Mouse (Mus musculus) intestine, embryonic 14.5 days (tissue): ENCODE data around the gene Zfp652. TPM values are rescaled to one million over a fixed set of nuclear protein-coding genes. Genes with fewer than 3 reads are reported as not detected.
A peak's percentile ranks its signal among the peaks of the same experiment; 100 is the strongest.

Experiments used
- ATAC-seq: fragments of 200-750 bp; cut with Nextera tagmentation; replicated peaks from 2 replicates; pipeline ENCODE4 v1.8.0; 2017; ENCODE audit warnings: low read depth, moderate number of reproducible peaks, moderate TSS enrichment, moderate library complexity; ENCODE audit not compliant: low FRiP score, low TSS enrichment
- DNase-seq: peaks from one replicate; pipeline ENCODE4 v3.0.0-alpha.2; 2018; ENCODE audit warnings: low spot score
- H3K27ac ChIP-seq: fragments of 300-500 bp; sonication (generic); 2 replicates; pipeline ENCODE4 v1.5.1; 2014; ENCODE audit warnings: low read depth, mild to moderate bottlenecking, control low read depth
- H3K27me3 ChIP-seq: fragments of 300-500 bp; sonication (generic); replicated peaks from 2 replicates; pipeline ENCODE4 v1.6.1; 2014; ENCODE audit warnings: low read length, control low read depth; ENCODE audit not compliant: control insufficient read depth, insufficient read depth
- H3K36me3 ChIP-seq: fragments of 300-500 bp; sonication (generic); 2 replicates; pipeline ENCODE4 v1.6.1; 2014; ENCODE audit warnings: low read length, control low read depth; ENCODE audit not compliant: control insufficient read depth, insufficient read depth
- H3K4me1 ChIP-seq: fragments of 300-500 bp; sonication (generic); replicated peaks from 2 replicates; pipeline ENCODE4 v1.6.1; 2014; ENCODE audit warnings: low read length, control low read depth, mixed read lengths; ENCODE audit not compliant: control insufficient read depth, insufficient read depth
- H3K4me2 ChIP-seq: fragments of 300-500 bp; sonication (generic); 2 replicates; pipeline ENCODE4 v1.6.1; 2014; ENCODE audit warnings: low read length
- H3K4me3 ChIP-seq: fragments of 300-500 bp; sonication (generic); 2 replicates; pipeline ENCODE4 v1.5.1; 2014; ENCODE audit warnings: low read depth, low read length, control low read depth, mixed read lengths
- H3K9ac ChIP-seq: fragments of 300-500 bp; sonication (generic); 2 replicates; pipeline ENCODE4 v1.6.1; 2014; ENCODE audit warnings: mild to moderate bottlenecking, low read length
- H3K9me3 ChIP-seq: fragments of 300-500 bp; sonication (generic); 2 replicates; pipeline ENCODE4 v1.6.1; 2016; ENCODE audit warnings: low read length, control low read depth; ENCODE audit not compliant: control insufficient read depth
- WGBS: fragments of 180-500 bp; shearing (Covaris S2); extraction: QIAGEN DNeasy Blood & Tissue Kit; methylation state at CpG from one replicate; pipeline ENCODE4 v1.1.7; 2014; 5-methylcytosine and 5-hydroxymethylcytosine counted together
- polyA plus RNA-seq: library from polyadenylated mRNA; unstranded; fragments of >200 nt; fragmentation: Nextera tagmentation; extraction: Ambion mirVana; gene quantifications from 2 replicates; pipeline ENCODE4 v1.2.1, GENCODE M21; 2014

Gene Zfp652
- polyA plus RNA-seq, 1 experiment from 2014 or later: 9.9 TPM

- DNase-seq (no peak), ATAC-seq (no peak)
- Histone ChIP-seq H3K4me2 (no peak overlapping the region), H3K27me3 (no peaks in the 10 kb centered on the region), H3K4me3 (no peak overlapping the region), H3K4me1 (no peaks in the 10 kb centered on the region), H3K9ac (no peak overlapping the region), H3K27ac (no peak overlapping the region), H3K36me3 (peaks cover 37% of the 10 kb centered on the region), H3K9me3 (no peaks in the 10 kb centered on the region)
- WGBS: 82% methylated on average over 3 of the region's 3 CpGs
Observed at GRCm38 (mm10) chr11:95682946-95683345, 29.5 kb upstream of the Zfp652 start.

- peak; percentile 85 for DNase-seq
- Histone ChIP-seq H3K9ac (no peak overlapping the region), H3K36me3 (peaks cover 9% of the 10 kb centered on the region), H3K4me3 (no peak overlapping the region), H3K9me3 (no peaks in the 10 kb centered on the region), H3K27ac (no peak overlapping the region), H3K27me3 (no peaks in the 10 kb centered on the region), H3K4me2 (no peak overlapping the region), H3K4me1 (peaks cover 4% of the 10 kb centered on the region; the same call in 1 of the 2 replicates)
- ATAC-seq: peak; percentile 65; the same call in 1 of the 2 replicates
- WGBS: 4% methylated on average over 4 of the region's 4 CpGs
Observed at GRCm38 (mm10) chr11:95686031-95686430, 26.4 kb upstream of the Zfp652 start.

- H3K27ac ChIP-seq: no peak overlapping the region
Observed at GRCm38 (mm10) chr11:95687084-95687656, 25.3 kb upstream of the Zfp652 start.

GRCm38 (mm10) chr11:95688515-95688914, 24.0 kb upstream of the Zfp652 start:
- DNase-seq (no peak), ATAC-seq (no peak)
- no peaks in the 10 kb centered on the region for H3K27me3 ChIP-seq

More at GRCm38 (mm10) chr11:95687084-95687656, 25.3 kb upstream of the Zfp652 start:
- Histone ChIP-seq H3K9ac (no peak overlapping the region), H3K4me3 (no peak overlapping the region), H3K4me1 (peaks cover 4% of the 10 kb centered on the region; the same call in 1 of the 2 replicates), H3K4me2 (no peak overlapping the region), H3K36me3 (no peaks in the 10 kb centered on the region), H3K27me3 (no peaks in the 10 kb centered on the region), H3K9me3 (no peaks in the 10 kb centered on the region)
- WGBS: 36% methylated on average over 11 of the region's 11 CpGs
- DNase-seq (no peak), ATAC-seq (no peak)

GRCm38 (mm10) chr11:95688981-95689380, 23.5 kb upstream of the Zfp652 start:
- no peaks in the 10 kb centered on the region for H3K36me3 ChIP-seq
- H3K4me3 ChIP-seq: no peak overlapping the region
- no peaks in the 10 kb centered on the region for H3K9me3 ChIP-seq
- no peak for DNase-seq
- no peak overlapping the region for H3K9ac ChIP-seq
- peak overlapping the region; percentile 22; the same call in 1 of the 2 replicates for H3K27ac ChIP-seq
- WGBS: 64% methylated on average over 7 of the region's 7 CpGs
- peaks cover 4% of the 10 kb centered on the region; the same call in 1 of the 2 replicates for H3K4me1 ChIP-seq
- no peak for ATAC-seq
- H3K4me2 ChIP-seq: no peak overlapping the region
- no peaks in the 10 kb centered on the region for H3K27me3 ChIP-seq

More at GRCm38 (mm10) chr11:95688515-95688914, 24.0 kb upstream of the Zfp652 start:
- no peak overlapping the region for H3K9ac ChIP-seq
- H3K4me2 ChIP-seq: no peak overlapping the region
- no peaks in the 10 kb centered on the region for H3K36me3 ChIP-seq
- no peaks in the 10 kb centered on the region for H3K9me3 ChIP-seq
- 65% methylated on average over 6 of the region's 6 CpGs for WGBS
- H3K4me3 ChIP-seq: no peak overlapping the region
- H3K4me1 ChIP-seq: peaks cover 4% of the 10 kb centered on the region; the same call in 1 of the 2 replicates
- H3K27ac ChIP-seq: peak overlapping the region; percentile 22; the same call in 1 of the 2 replicates

- Histone ChIP-seq H3K9me3 (no peaks in the 10 kb centered on the region), H3K27me3 (no peaks in the 10 kb centered on the region), H3K4me2 (no peak overlapping the region), H3K36me3 (no peaks in the 10 kb centered on the region), H3K4me1 (peaks cover 4% of the 10 kb centered on the region; the same call in 1 of the 2 replicates), H3K9ac (no peak overlapping the region), H3K4me3 (no peak overlapping the region), H3K27ac (no peak overlapping the region)
- no peak for DNase-seq
- WGBS: 83% methylated on average over 3 of the region's 3 CpGs
- no peak for ATAC-seq
Observed at GRCm38 (mm10) chr11:95689544-95689943, 22.9 kb upstream of the Zfp652 start.

- no peak overlapping the region for H3K27ac ChIP-seq
- H3K27me3 ChIP-seq: no peaks in the 10 kb centered on the region
- H3K4me1 ChIP-seq: no peaks in the 10 kb centered on the region
- H3K36me3 ChIP-seq: no peaks in the 10 kb centered on the region
- H3K4me3 ChIP-seq: no peak overlapping the region
- no peak overlapping the region for H3K4me2 ChIP-seq
- DNase-seq (no peak), ATAC-seq (no peak)
- 84% methylated on average over 5 of the region's 5 CpGs for WGBS
- H3K9me3 ChIP-seq: no peaks in the 10 kb centered on the region
- H3K9ac ChIP-seq: no peak overlapping the region
Observed at GRCm38 (mm10) chr11:95698541-95698940, 13.9 kb upstream of the Zfp652 start.

GRCm38 (mm10) chr11:95700778-95701739, 11.4 kb upstream of the Zfp652 start:
- WGBS: 89% methylated on average over 13 of the region's 13 CpGs
- Histone ChIP-seq H3K4me3 (no peak overlapping the region), H3K36me3 (no peaks in the 10 kb centered on the region), H3K9me3 (no peaks in the 10 kb centered on the region), H3K27ac (no peak overlapping the region), H3K9ac (no peak overlapping the region), H3K27me3 (no peaks in the 10 kb centered on the region), H3K4me1 (no peaks in the 10 kb centered on the region), H3K4me2 (no peak overlapping the region)
- DNase-seq (no peak), ATAC-seq (no peak)
